Mouse (Mus musculus): ENCODE data around the gene Ndfip2. TPM values are rescaled to one million over a fixed set of nuclear protein-coding genes. Genes with fewer than 3 reads are reported as not detected.

The Ndfip2 gene
- polyA plus RNA-seq, 1 experiment: 90.2 TPM

GRCm38 (mm10) chr14:105277277-105277676 is 18.9 kb downstream of the Ndfip2 start:
- no peak for DNase-seq (ENCODE audit: extremely low spot score in 1 of 2, low spot score in 1 of 2)

- DNase-seq (ENCODE audit: extremely low spot score in 1 of 2, low spot score in 1 of 2): no peak
Measured at GRCm38 (mm10) chr14:105284062-105284461, 25.7 kb downstream of the Ndfip2 start.

GRCm38 (mm10) chr14:105287557-105287956 is 29.2 kb downstream of the Ndfip2 start:
- DNase-seq (ENCODE audit: extremely low spot score in 1 of 2, low spot score in 1 of 2): no peak

GRCm38 (mm10) chr14:105287972-105288371 is 29.6 kb downstream of the Ndfip2 start:
- no peak for DNase-seq (ENCODE audit: extremely low spot score in 1 of 2, low spot score in 1 of 2)

- DNase-seq (ENCODE audit: extremely low spot score in 1 of 2, low spot score in 1 of 2): no peak
Measured at GRCm38 (mm10) chr14:105288529-105288928, 30.2 kb downstream of the Ndfip2 start.

- DNase-seq (ENCODE audit: extremely low spot score in 1 of 2, low spot score in 1 of 2): peak in 1 of 2 experiments; percentile 45
Measured at GRCm38 (mm10) chr14:105292139-105292538, 33.8 kb downstream of the Ndfip2 start.

- no peak for DNase-seq (ENCODE audit: extremely low spot score in 1 of 2, low spot score in 1 of 2)
Measured at GRCm38 (mm10) chr14:105293777-105294176, 35.4 kb downstream of the Ndfip2 start.

- DNase-seq (ENCODE audit: extremely low spot score in 1 of 2, low spot score in 1 of 2): peak in 1 of 2 experiments; percentile 85
Measured at GRCm38 (mm10) chr14:105295820-105296582, 37.6 kb downstream of the Ndfip2 start.

GRCm38 (mm10) chr14:105299744-105300255 is 41.4 kb downstream of the Ndfip2 start:
- no peak for DNase-seq (ENCODE audit: extremely low spot score in 1 of 2, low spot score in 1 of 2)

GRCm38 (mm10) chr14:105300551-105300950 is 42.2 kb downstream of the Ndfip2 start:
- no peak for DNase-seq (ENCODE audit: extremely low spot score in 1 of 2, low spot score in 1 of 2)

- DNase-seq (ENCODE audit: extremely low spot score in 1 of 2, low spot score in 1 of 2): no peak
Measured at GRCm38 (mm10) chr14:105302708-105303107, 44.3 kb downstream of the Ndfip2 start.

- DNase-seq (ENCODE audit: extremely low spot score in 1 of 2, low spot score in 1 of 2): no peak
Measured at GRCm38 (mm10) chr14:105307716-105308115, 49.3 kb downstream of the Ndfip2 start.

GRCm38 (mm10) chr14:105312366-105312765 is 54.0 kb downstream of the Ndfip2 start:
- no peak for DNase-seq (ENCODE audit: extremely low spot score in 1 of 2, low spot score in 1 of 2)

- DNase-seq (ENCODE audit: extremely low spot score in 1 of 2, low spot score in 1 of 2): no peak
Measured at GRCm38 (mm10) chr14:105312944-105313343, 54.6 kb downstream of the Ndfip2 start.

GRCm38 (mm10) chr14:105313877-105314276 is 55.5 kb downstream of the Ndfip2 start:
- DNase-seq (ENCODE audit: extremely low spot score in 1 of 2, low spot score in 1 of 2): peak in 1 of 2 experiments; percentile 64

- DNase-seq (ENCODE audit: extremely low spot score in 1 of 2, low spot score in 1 of 2): no peak
Measured at GRCm38 (mm10) chr14:105321712-105322111, 63.3 kb downstream of the Ndfip2 start.

GRCm38 (mm10) chr14:105322829-105323228 is 64.5 kb downstream of the Ndfip2 start:
- no peak for DNase-seq (ENCODE audit: extremely low spot score in 1 of 2, low spot score in 1 of 2)

- DNase-seq (ENCODE audit: extremely low spot score in 1 of 2, low spot score in 1 of 2): no peak
Measured at GRCm38 (mm10) chr14:105323448-105323847, 65.1 kb downstream of the Ndfip2 start.

GRCm38 (mm10) chr14:105328397-105329302 is 70.3 kb downstream of the Ndfip2 start:
- DNase-seq (ENCODE audit: extremely low spot score in 1 of 2, low spot score in 1 of 2): peak; percentile 66 to 75

- DNase-seq (ENCODE audit: extremely low spot score in 1 of 2, low spot score in 1 of 2): peak; percentile 57 to 81
Measured at GRCm38 (mm10) chr14:105333475-105334094, 75.2 kb downstream of the Ndfip2 start.

- DNase-seq (ENCODE audit: extremely low spot score in 1 of 2, low spot score in 1 of 2): no peak
Measured at GRCm38 (mm10) chr14:105341765-105342164, 83.4 kb downstream of the Ndfip2 start.

Data from frontal cortex, adult 2 months (tissue).